Mouse (Mus musculus): ENCODE data around the gene Cacnb3.

Gene Cacnb3

GRCm38 (mm10) chr15:98634541-98635081 is 4.0 kb downstream of the Cacnb3 start:
- DNase-seq (ENCODE audit: extremely low read depth, insufficient read length, low spot score), result peak; percentile 81

- no peak for DNase-seq (ENCODE audit: extremely low read depth, insufficient read length, low spot score)
These were observed 4.7 kb downstream of the Cacnb3 start for GRCm38 (mm10) chr15:98635291-98635841.

- DNase-seq (ENCODE audit: extremely low read depth, insufficient read length, low spot score), result no peak
These were observed 5.9 kb downstream of the Cacnb3 start for GRCm38 (mm10) chr15:98636517-98636916.

- no peak for DNase-seq (ENCODE audit: extremely low read depth, insufficient read length, low spot score)
These were observed 6.5 kb downstream of the Cacnb3 start for GRCm38 (mm10) chr15:98637155-98637554.

- no peak for DNase-seq (ENCODE audit: extremely low read depth, insufficient read length, low spot score)
These were observed 9.5 kb downstream of the Cacnb3 start for GRCm38 (mm10) chr15:98640157-98640556.

GRCm38 (mm10) chr15:98644406-98644805 is 13.8 kb downstream of the Cacnb3 start:
- no peak for DNase-seq (ENCODE audit: extremely low read depth, insufficient read length, low spot score)

- no peak for DNase-seq (ENCODE audit: extremely low read depth, insufficient read length, low spot score)
These were observed 14.7 kb downstream of the Cacnb3 start for GRCm38 (mm10) chr15:98645057-98646026.

- DNase-seq (ENCODE audit: extremely low read depth, insufficient read length, low spot score), result no peak
These were observed 16.1 kb downstream of the Cacnb3 start for GRCm38 (mm10) chr15:98646737-98647136.

- no peak for DNase-seq (ENCODE audit: extremely low read depth, insufficient read length, low spot score)
These were observed 16.7 kb downstream of the Cacnb3 start for GRCm38 (mm10) chr15:98647308-98647707.

- no peak for DNase-seq (ENCODE audit: extremely low read depth, insufficient read length, low spot score)
These were observed 17.4 kb downstream of the Cacnb3 start for GRCm38 (mm10) chr15:98648071-98648470.

GRCm38 (mm10) chr15:98651431-98651830 is 20.8 kb downstream of the Cacnb3 start:
- DNase-seq (ENCODE audit: extremely low read depth, insufficient read length, low spot score), result no peak

GRCm38 (mm10) chr15:98652174-98652573 is 21.5 kb downstream of the Cacnb3 start:
- no peak for DNase-seq (ENCODE audit: extremely low read depth, insufficient read length, low spot score)

GRCm38 (mm10) chr15:98656982-98657751 is 26.5 kb downstream of the Cacnb3 start:
- no peak for DNase-seq (ENCODE audit: extremely low read depth, insufficient read length, low spot score)

- no peak for DNase-seq (ENCODE audit: extremely low read depth, insufficient read length, low spot score)
These were observed 31.5 kb downstream of the Cacnb3 start for GRCm38 (mm10) chr15:98662198-98662566.

GRCm38 (mm10) chr15:98662567-98663545 is 32.2 kb downstream of the Cacnb3 start, which contains the start of gene Ddx23:
TSS of gene Ddx23 (minus strand) at chr15:98662894.
- peak; percentile 93 for DNase-seq (ENCODE audit: extremely low read depth, insufficient read length, low spot score)

GRCm38 (mm10) chr15:98664042-98664907 is 33.6 kb downstream of the Cacnb3 start:
- DNase-seq (ENCODE audit: extremely low read depth, insufficient read length, low spot score), result no peak

GRCm38 (mm10) chr15:98672592-98672991 is 42.0 kb downstream of the Cacnb3 start:
- DNase-seq (ENCODE audit: extremely low read depth, insufficient read length, low spot score), result peak; percentile 68

- DNase-seq (ENCODE audit: extremely low read depth, insufficient read length, low spot score), result no peak
These were observed 43.1 kb downstream of the Cacnb3 start for GRCm38 (mm10) chr15:98673732-98674131.

All from 3134 (cell line).